Mouse (Mus musculus): ENCODE data around the gene Iqgap2. TPM values are rescaled to one million over a fixed set of nuclear protein-coding genes. Genes with fewer than 3 reads are reported as not detected.
A peak's percentile ranks its signal among the peaks of the same experiment; 100 is the strongest.

The Iqgap2 gene
- polyA plus RNA-seq, 1 experiment = 8.9 TPM

GRCm38 (mm10) chr13:95777651-95778391 is 113.9 kb downstream of the Iqgap2 start:
- H3K4me3 ChIP-seq (ENCODE audit: insufficient read depth, low read length) = no peak overlapping the region
- H3K4me1 ChIP-seq (ENCODE audit: control insufficient read depth, insufficient read depth, low read length) = no peaks in the 10 kb centered on the region; the same call in none of the 2 replicates
- no peak overlapping the region for H3K27ac ChIP-seq (ENCODE audit: insufficient read depth, low read length)
- TF ChIP-seq POLR2A (IDR thresholded peaks at IDR 0.05; ENCODE audit: extremely low read depth, insufficient read depth, low read length) = no peak
- no peak for TF ChIP-seq CTCF (IDR thresholded peaks at IDR 0.05; ENCODE audit: extremely low read depth, insufficient read depth, low read length)

- TF ChIP-seq POLR2A (IDR thresholded peaks at IDR 0.05; ENCODE audit: extremely low read depth, insufficient read depth, low read length) (no peak), CTCF (IDR thresholded peaks at IDR 0.05; ENCODE audit: extremely low read depth, insufficient read depth, low read length) (peak; percentile 71)
- Histone ChIP-seq H3K27ac (ENCODE audit: insufficient read depth, low read length) (no peak overlapping the region), H3K4me3 (ENCODE audit: insufficient read depth, low read length) (no peak overlapping the region), H3K4me1 (ENCODE audit: control insufficient read depth, insufficient read depth, low read length) (no peaks in the 10 kb centered on the region; the same call in none of the 2 replicates)
Observed at GRCm38 (mm10) chr13:95777237-95777636, 114.5 kb downstream of the Iqgap2 start.

- TF ChIP-seq POLR2A (IDR thresholded peaks at IDR 0.05; ENCODE audit: extremely low read depth, insufficient read depth, low read length) = no peak
- no peak for TF ChIP-seq CTCF (IDR thresholded peaks at IDR 0.05; ENCODE audit: extremely low read depth, insufficient read depth, low read length)
- Histone ChIP-seq H3K27ac (ENCODE audit: insufficient read depth, low read length) (no peak overlapping the region), H3K4me3 (ENCODE audit: insufficient read depth, low read length) (no peak overlapping the region), H3K4me1 (ENCODE audit: control insufficient read depth, insufficient read depth, low read length) (no peaks in the 10 kb centered on the region; the same call in none of the 2 replicates)
Observed at GRCm38 (mm10) chr13:95774966-95775696, 116.6 kb downstream of the Iqgap2 start.

DNA sequence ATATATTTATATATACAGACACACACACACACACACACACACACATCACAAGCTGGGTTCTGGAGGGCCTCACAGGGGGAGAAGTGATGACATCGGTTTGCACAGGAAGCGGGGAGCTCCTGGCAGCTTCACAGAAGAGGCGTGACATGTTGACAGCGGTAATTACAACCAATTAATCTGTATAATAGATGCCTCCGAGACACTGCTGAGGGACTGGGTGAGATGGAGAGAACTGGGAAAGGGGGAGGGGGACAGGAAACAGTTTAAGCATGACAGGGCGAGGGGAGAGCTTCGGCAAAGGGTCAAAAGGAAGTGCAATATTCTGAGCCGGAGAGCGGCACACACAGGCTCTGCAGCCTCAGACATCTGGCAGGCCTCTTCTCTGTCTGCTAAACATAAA is 126.7 kb downstream of the Iqgap2 start:
- H3K4me1 ChIP-seq (ENCODE audit: control insufficient read depth, insufficient read depth, low read length) = no peaks in the 10 kb centered on the region
- TF ChIP-seq POLR2A (IDR thresholded peaks at IDR 0.05; ENCODE audit: extremely low read depth, insufficient read depth, low read length) = no peak
- no peak for TF ChIP-seq CTCF (IDR thresholded peaks at IDR 0.05; ENCODE audit: extremely low read depth, insufficient read depth, low read length)
- no peak overlapping the region for H3K27ac ChIP-seq (ENCODE audit: insufficient read depth, low read length)
- H3K4me3 ChIP-seq (ENCODE audit: insufficient read depth, low read length) = no peak overlapping the region

DNA sequence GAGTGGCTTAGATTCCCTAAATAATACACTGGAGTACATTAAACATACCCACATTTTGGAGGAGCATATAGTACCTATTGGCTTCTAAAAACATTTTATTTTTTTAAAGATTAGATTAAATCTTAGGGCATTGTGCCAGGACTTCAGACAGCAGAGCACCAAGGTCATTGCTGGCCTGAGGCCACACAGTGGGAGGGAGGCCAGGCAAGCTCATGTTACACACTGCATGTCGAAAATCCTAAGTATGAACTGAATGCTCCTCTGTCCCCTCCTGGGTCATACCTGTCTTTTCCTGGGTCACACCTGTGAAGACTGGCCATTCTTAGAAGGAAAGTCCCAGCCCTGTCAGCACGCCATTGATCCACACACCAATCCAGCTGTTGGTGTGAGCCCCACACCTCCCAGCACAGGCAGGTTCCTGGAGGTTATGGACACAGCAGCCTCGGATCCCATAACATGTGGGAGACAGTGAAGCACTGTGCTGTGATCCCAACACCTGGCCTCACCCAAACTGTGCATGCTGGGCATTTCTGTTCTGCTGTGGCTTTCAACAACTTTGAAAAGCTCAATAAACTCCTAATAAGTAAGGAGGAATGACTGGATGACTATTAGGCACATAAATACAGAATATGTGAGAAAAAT is 127.7 kb downstream of the Iqgap2 start:
- TF ChIP-seq POLR2A (IDR thresholded peaks at IDR 0.05; ENCODE audit: extremely low read depth, insufficient read depth, low read length) (no peak), CTCF (IDR thresholded peaks at IDR 0.05; ENCODE audit: extremely low read depth, insufficient read depth, low read length) (no peak)
- H3K27ac ChIP-seq (ENCODE audit: insufficient read depth, low read length) = no peak overlapping the region
- no peak overlapping the region for H3K4me3 ChIP-seq (ENCODE audit: insufficient read depth, low read length)
- no peaks in the 10 kb centered on the region for H3K4me1 ChIP-seq (ENCODE audit: control insufficient read depth, insufficient read depth, low read length)

DNA sequence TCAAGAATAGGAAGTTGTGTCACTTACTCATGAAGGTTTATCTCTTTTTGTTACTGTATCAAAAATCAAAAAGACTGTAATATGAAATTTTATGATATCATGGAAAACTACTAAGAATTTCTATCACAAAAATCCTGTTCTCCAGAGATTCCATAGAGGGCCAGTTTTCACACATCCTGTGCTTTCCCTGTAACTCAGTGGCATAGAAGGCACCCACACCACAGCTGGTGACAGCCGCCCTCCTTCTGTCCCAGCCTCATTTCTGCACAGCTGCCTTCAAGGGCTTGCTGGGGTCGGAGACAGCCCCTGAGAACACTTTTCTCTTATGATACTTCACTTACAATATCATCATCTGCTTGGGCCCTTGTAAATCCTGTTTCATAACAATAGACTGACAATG is 131.9 kb downstream of the Iqgap2 start:
- TF ChIP-seq CTCF (IDR thresholded peaks at IDR 0.05; ENCODE audit: extremely low read depth, insufficient read depth, low read length) (no peak), POLR2A (IDR thresholded peaks at IDR 0.05; ENCODE audit: extremely low read depth, insufficient read depth, low read length) (no peak)
- no peaks in the 10 kb centered on the region for H3K4me1 ChIP-seq (ENCODE audit: control insufficient read depth, insufficient read depth, low read length)
- H3K27ac ChIP-seq (ENCODE audit: insufficient read depth, low read length) = no peak overlapping the region
- no peak overlapping the region for H3K4me3 ChIP-seq (ENCODE audit: insufficient read depth, low read length)

GRCm38 (mm10) chr13:95754285-95754684 is 137.4 kb downstream of the Iqgap2 start:
- H3K4me1 ChIP-seq (ENCODE audit: control insufficient read depth, insufficient read depth, low read length) = no peaks in the 10 kb centered on the region
- TF ChIP-seq CTCF (IDR thresholded peaks at IDR 0.05; ENCODE audit: extremely low read depth, insufficient read depth, low read length) (no peak), POLR2A (IDR thresholded peaks at IDR 0.05; ENCODE audit: extremely low read depth, insufficient read depth, low read length) (no peak)
- H3K27ac ChIP-seq (ENCODE audit: insufficient read depth, low read length) = no peak overlapping the region
- H3K4me3 ChIP-seq (ENCODE audit: insufficient read depth, low read length) = no peak overlapping the region

GRCm38 (mm10) chr13:95752386-95752785 is 139.3 kb downstream of the Iqgap2 start:
- H3K27ac ChIP-seq (ENCODE audit: insufficient read depth, low read length) = no peak overlapping the region

DNA sequence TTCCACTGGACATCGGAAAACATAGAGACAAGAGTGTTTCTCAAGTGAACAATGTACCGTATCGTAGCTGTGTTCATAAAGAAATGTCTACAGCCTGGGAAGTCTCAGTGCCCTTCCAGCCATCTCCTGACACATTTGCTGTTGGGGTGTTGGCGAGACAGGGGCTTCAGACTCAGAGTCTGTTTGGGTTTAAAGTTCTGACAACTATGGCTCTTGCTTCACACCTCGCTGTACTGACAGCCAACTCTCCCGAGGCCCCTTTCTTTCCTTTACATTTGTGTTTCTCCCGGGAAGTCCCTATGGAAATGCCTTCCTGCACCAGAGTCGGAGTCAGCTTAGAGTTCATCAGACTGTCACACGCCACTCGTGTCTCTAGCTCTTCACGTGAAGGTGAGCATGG is 144.2 kb downstream of the Iqgap2 start:
- Histone ChIP-seq H3K27ac (ENCODE audit: insufficient read depth, low read length) (no peak overlapping the region), H3K4me3 (ENCODE audit: insufficient read depth, low read length) (no peak overlapping the region), H3K4me1 (ENCODE audit: control insufficient read depth, insufficient read depth, low read length) (peaks cover 2% of the 10 kb centered on the region; the same call in 1 of the 2 replicates)
- TF ChIP-seq CTCF (IDR thresholded peaks at IDR 0.05; ENCODE audit: extremely low read depth, insufficient read depth, low read length) = no peak

More at GRCm38 (mm10) chr13:95752386-95752785, 139.3 kb downstream of the Iqgap2 start:
- TF ChIP-seq CTCF (IDR thresholded peaks at IDR 0.05; ENCODE audit: extremely low read depth, insufficient read depth, low read length) (no peak), POLR2A (IDR thresholded peaks at IDR 0.05; ENCODE audit: extremely low read depth, insufficient read depth, low read length) (no peak)
- no peak overlapping the region for H3K4me3 ChIP-seq (ENCODE audit: insufficient read depth, low read length)
- H3K4me1 ChIP-seq (ENCODE audit: control insufficient read depth, insufficient read depth, low read length) = no peaks in the 10 kb centered on the region

Measured in cortical plate, adult 2 months (tissue).